Mouse (Mus musculus): ENCODE measurements around the gene Cfdp1. TPM values are rescaled to one million over a fixed set of nuclear protein-coding genes. Genes with fewer than 3 reads are reported as not detected.

Gene Cfdp1
- total RNA-seq, 2 experiments from 2014 or later: 76.3 to 81.2 TPM

DNA sequence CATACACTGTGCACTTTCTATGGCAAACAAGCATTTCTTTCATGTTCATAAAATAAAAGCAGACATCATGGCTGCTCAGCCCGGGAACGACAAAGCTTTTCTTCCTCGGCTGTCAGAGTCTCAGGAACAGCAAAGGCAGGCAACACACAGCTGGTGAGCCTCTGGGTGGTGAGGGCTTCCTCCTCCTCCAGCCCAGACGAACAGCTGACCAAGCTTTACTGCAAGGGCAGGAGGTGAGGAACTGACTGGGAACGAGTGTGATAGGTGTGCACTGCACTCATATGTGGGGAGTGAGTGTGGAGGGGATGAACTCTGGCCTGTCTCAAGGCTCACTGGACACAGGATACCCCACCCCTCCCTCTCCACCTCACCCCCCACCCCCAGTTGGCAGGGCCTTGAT is 135.2 kb downstream of the Cfdp1 start:
- H3K27ac ChIP-seq: peak overlapping the region; percentile 96
- no peak for TF ChIP-seq CTCF (conservative IDR thresholded peaks at IDR 0.05)
- DNase-seq (ENCODE audit: low spot score in 2 of 2): no peak

More for the DNA sequence above, 135.2 kb downstream of the Cfdp1 start:
- no peak overlapping the region for H3K4me3 ChIP-seq

Other genes starting within 250 kb of the Cfdp1 start
- gene Ldhd, start 223.9 kb downstream of the Cfdp1 start, total RNA-seq (2021): 1 to 10 TPM; 6.8 to 7.8 TPM
- 10 to 100 TPM; 24.0 to 25.1 TPM for gene Zfp1, start 210.9 kb downstream of the Cfdp1 start, total RNA-seq (2021)
- gene Ctrb1, start 163.3 kb downstream of the Cfdp1 start, total RNA-seq (2021): not detected
- 10 to 100 TPM; 66.1 to 69.7 TPM for gene Bcar1, start 110.5 kb downstream of the Cfdp1 start, total RNA-seq (2021)
- gene Tmem170, start 22.5 kb upstream of the Cfdp1 start, total RNA-seq (2021): 1 to 10 TPM; 3.9 to 4.5 TPM
- gene Chst5, start 56.2 kb upstream of the Cfdp1 start, total RNA-seq (2021): under 1 TPM; 0.44 to 0.79 TPM
- gene Tmem231, start 79.6 kb upstream of the Cfdp1 start, total RNA-seq (2021): 10 to 100 TPM; 11.7 to 13.9 TPM
- 100 to 1,000 TPM; 208 to 225 TPM for gene Gabarapl2, start 86.4 kb upstream of the Cfdp1 start, total RNA-seq (2021)
- gene Adat1, start 138.0 kb upstream of the Cfdp1 start, total RNA-seq (2021): 1 to 10 TPM; 6.9 TPM
- 10 to 100 TPM; 76.7 to 78.4 TPM for gene Kars, start 157.0 kb upstream of the Cfdp1 start, total RNA-seq (2021)
- gene Terf2ip, start 157.1 kb upstream of the Cfdp1 start, total RNA-seq (2021): 10 to 100 TPM; 42.8 to 45.2 TPM
- gene Gm6793, start 160.7 kb upstream of the Cfdp1 start, total RNA-seq (2021): not detected